Mouse (Mus musculus): ENCODE measurements around the gene Gigyf1. TPM values are rescaled to one million over a fixed set of nuclear protein-coding genes. Genes with fewer than 3 reads are reported as not detected.
A peak's percentile ranks its signal among the peaks of the same experiment; 100 is the strongest.

The Gigyf1 gene
- total and polyA plus RNA-seq, 2 experiments from 2014 or later: 10.6 to 25.2 TPM

GRCm38 (mm10) chr5:137485851-137486155 lies 32.5 kb upstream of the Gigyf1 start:
- Histone ChIP-seq H3K9ac (no peak overlapping the region), H3K4me3 (ENCODE audit: low read depth, low read length) (peak overlapping the region; percentile 11; the same call in 1 of the 2 replicates), H3K27ac (ENCODE audit: low read depth, low read length) (no peak overlapping the region), H3K4me2 (ENCODE audit: low read depth) (peak overlapping the region; percentile 29), H3K36me3 (ENCODE audit: insufficient read depth) (no peaks in the 10 kb centered on the region), H3K9me3 (ENCODE audit: low read length) (no peaks in the 10 kb centered on the region), H3K4me1 (ENCODE audit: insufficient read depth) (no peaks in the 10 kb centered on the region; the same call in 1 of the 2 replicates), H3K27me3 (ENCODE audit: insufficient read depth, low read length) (peaks cover 5% of the 10 kb centered on the region)
- TF ChIP-seq CTCF (IDR thresholded peaks at IDR 0.05; ENCODE audit: low read depth): no peak
- ATAC-seq (no peak), DNase-seq (no peak)
- 2% methylated on average over 17 of the region's 17 CpGs for WGBS

- 90% methylated on average over 7 of the region's 7 CpGs for WGBS
- Histone ChIP-seq H3K9ac (no peak overlapping the region), H3K27ac (ENCODE audit: low read depth, low read length) (no peak overlapping the region), H3K36me3 (ENCODE audit: insufficient read depth) (no peaks in the 10 kb centered on the region), H3K4me2 (ENCODE audit: low read depth) (no peak overlapping the region), H3K27me3 (ENCODE audit: insufficient read depth, low read length) (peaks cover 5% of the 10 kb centered on the region), H3K4me1 (ENCODE audit: insufficient read depth) (no peaks in the 10 kb centered on the region), H3K9me3 (ENCODE audit: low read length) (no peaks in the 10 kb centered on the region), H3K4me3 (ENCODE audit: low read depth, low read length) (no peak overlapping the region)
- ATAC-seq (no peak), DNase-seq (no peak)
- no peak for TF ChIP-seq CTCF (IDR thresholded peaks at IDR 0.05; ENCODE audit: low read depth)
Measured at GRCm38 (mm10) chr5:137487616-137488015, 30.7 kb upstream of the Gigyf1 start.

GRCm38 (mm10) chr5:137491559-137491958 lies 26.8 kb upstream of the Gigyf1 start:
- Histone ChIP-seq H3K4me3 (ENCODE audit: low read depth, low read length) (no peak overlapping the region), H3K4me2 (ENCODE audit: low read depth) (no peak overlapping the region), H3K9me3 (ENCODE audit: low read length) (no peaks in the 10 kb centered on the region), H3K9ac (no peak overlapping the region), H3K36me3 (ENCODE audit: insufficient read depth) (no peaks in the 10 kb centered on the region), H3K27me3 (ENCODE audit: insufficient read depth, low read length) (no peaks in the 10 kb centered on the region), H3K27ac (ENCODE audit: low read depth, low read length) (no peak overlapping the region), H3K4me1 (ENCODE audit: insufficient read depth) (no peaks in the 10 kb centered on the region)
- no peak for TF ChIP-seq CTCF (IDR thresholded peaks at IDR 0.05; ENCODE audit: low read depth)
- DNase-seq: peak; percentile 10
- ATAC-seq: no peak
- 63% methylated on average over 4 of the region's 4 CpGs for WGBS

GRCm38 (mm10) chr5:137493831-137494230 lies 24.5 kb upstream of the Gigyf1 start:
- WGBS: 64% methylated on average over 13 of the region's 13 CpGs
- H3K27me3 ChIP-seq (ENCODE audit: insufficient read depth, low read length): no peaks in the 10 kb centered on the region
- H3K4me2 ChIP-seq (ENCODE audit: low read depth): no peak overlapping the region
- no peak for ATAC-seq
- no peak overlapping the region for H3K9ac ChIP-seq
- no peaks in the 10 kb centered on the region for H3K4me1 ChIP-seq (ENCODE audit: insufficient read depth)
- H3K9me3 ChIP-seq (ENCODE audit: low read length): no peaks in the 10 kb centered on the region
- H3K4me3 ChIP-seq (ENCODE audit: low read depth, low read length): no peak overlapping the region
- peak; percentile 13 for DNase-seq
- no peak for TF ChIP-seq CTCF (IDR thresholded peaks at IDR 0.05; ENCODE audit: low read depth)
- no peak overlapping the region for H3K27ac ChIP-seq (ENCODE audit: low read depth, low read length)
- no peaks in the 10 kb centered on the region for H3K36me3 ChIP-seq (ENCODE audit: insufficient read depth)

GRCm38 (mm10) chr5:137500186-137500585 lies 18.2 kb upstream of the Gigyf1 start:
- DNase-seq: no peak
- Histone ChIP-seq H3K36me3 (ENCODE audit: insufficient read depth) (no peaks in the 10 kb centered on the region), H3K4me3 (ENCODE audit: low read depth, low read length) (no peak overlapping the region), H3K27ac (ENCODE audit: low read depth, low read length) (no peak overlapping the region), H3K9me3 (ENCODE audit: low read length) (no peaks in the 10 kb centered on the region), H3K27me3 (ENCODE audit: insufficient read depth, low read length) (no peaks in the 10 kb centered on the region), H3K9ac (no peak overlapping the region), H3K4me2 (ENCODE audit: low read depth) (no peak overlapping the region), H3K4me1 (ENCODE audit: insufficient read depth) (no peaks in the 10 kb centered on the region)
- TF ChIP-seq CTCF (IDR thresholded peaks at IDR 0.05; ENCODE audit: low read depth): no peak
- ATAC-seq: no peak
- WGBS: 90% methylated on average over 7 of the region's 7 CpGs

- H3K9ac ChIP-seq: peak within 1 kb of the TSS; percentile 84
- no peaks in the 10 kb centered on the region for H3K27me3 ChIP-seq (ENCODE audit: insufficient read depth, low read length)
- peak; percentile 97 for ATAC-seq
- H3K4me2 ChIP-seq (ENCODE audit: low read depth): peak within 1 kb of the TSS; percentile 86
- no peaks in the 10 kb centered on the region for H3K9me3 ChIP-seq (ENCODE audit: low read length)
- peak within 1 kb of the TSS; percentile 71 for H3K4me3 ChIP-seq (ENCODE audit: low read depth, low read length)
- peak within 1 kb of the TSS; percentile 99 for H3K27ac ChIP-seq (ENCODE audit: low read depth, low read length)
- 3% methylated on average over 63 of the region's 64 CpGs for WGBS
- DNase-seq: peak; percentile 100
- peak; percentile 87 for TF ChIP-seq CTCF (IDR thresholded peaks at IDR 0.05; ENCODE audit: low read depth)
- no peaks in the 10 kb centered on the region for H3K4me1 ChIP-seq (ENCODE audit: insufficient read depth)
- H3K36me3 ChIP-seq (ENCODE audit: insufficient read depth): no peaks in the 10 kb centered on the region
Measured at GRCm38 (mm10) chr5:137501709-137502666, 16.4 kb upstream of the Gigyf1 start, which contains the start of gene Pop7. Gene Pop7 (minus strand): TSS chr5:137502518.

- DNase-seq: peak; percentile 93
- peak overlapping the region; percentile 56 for H3K4me2 ChIP-seq (ENCODE audit: low read depth)
- WGBS: 2% methylated on average over 30 of the region's 30 CpGs
- no peaks in the 10 kb centered on the region for H3K9me3 ChIP-seq (ENCODE audit: low read length)
- no peaks in the 10 kb centered on the region for H3K4me1 ChIP-seq (ENCODE audit: insufficient read depth)
- H3K27ac ChIP-seq (ENCODE audit: low read depth, low read length): peak overlapping the region; percentile 99
- peak; percentile 97 for TF ChIP-seq CTCF (IDR thresholded peaks at IDR 0.05; ENCODE audit: low read depth)
- peak overlapping the region; percentile 84 for H3K9ac ChIP-seq
- H3K4me3 ChIP-seq (ENCODE audit: low read depth, low read length): peak overlapping the region; percentile 71
- no peaks in the 10 kb centered on the region for H3K27me3 ChIP-seq (ENCODE audit: insufficient read depth, low read length)
- no peaks in the 10 kb centered on the region for H3K36me3 ChIP-seq (ENCODE audit: insufficient read depth)
- ATAC-seq: peak; percentile 74
Measured at GRCm38 (mm10) chr5:137502667-137503110, 15.7 kb upstream of the Gigyf1 start.

Measured in forebrain, postnatal 0 days (tissue).